Mouse (Mus musculus): Measurements from ENCODE around the gene Rev3l.
A peak's percentile ranks its signal among the peaks of the same experiment; 100 is the strongest.

Rev3l gene

DNA sequence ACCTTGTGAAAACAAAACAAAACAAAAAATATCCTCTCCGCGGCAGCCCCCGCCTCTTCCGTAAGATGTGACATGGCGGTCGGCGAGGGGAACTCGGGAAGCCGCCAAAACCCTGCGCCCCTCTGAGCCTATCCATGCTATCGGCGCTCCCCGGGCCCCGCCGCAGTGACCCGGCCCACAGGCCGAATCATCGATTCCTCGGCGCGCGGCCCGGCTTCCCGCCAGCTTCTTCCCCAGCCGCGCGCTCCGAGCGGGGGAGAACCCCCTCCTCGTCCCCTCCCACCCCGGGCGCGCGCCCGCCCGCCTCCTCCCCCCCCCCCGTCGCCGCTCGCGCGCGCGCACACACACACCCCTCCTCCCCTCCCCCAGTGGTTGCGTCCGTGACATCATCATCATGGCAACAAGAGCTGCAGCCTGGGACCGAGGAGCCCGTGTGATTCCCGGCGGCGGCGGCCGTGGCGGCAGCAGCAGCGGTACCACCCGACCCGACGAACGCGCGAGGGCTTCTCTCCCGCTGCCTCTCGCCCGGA is at the start of gene Rev3l:
Gene Rev3l, plus strand, starts transcription at position 383 of the 530 bp plus-strand sequence.
- DNase-seq (ENCODE audit: low spot score in 2 of 2), result peak; percentile 73 to 83

GRCm38 (mm10) chr10:39682556-39682955 is 49.4 kb upstream of the Rev3l start:
- DNase-seq (ENCODE audit: low spot score in 2 of 2), result no peak

- DNase-seq (ENCODE audit: low spot score in 2 of 2), result no peak
These were observed 48.4 kb upstream of the Rev3l start for GRCm38 (mm10) chr10:39683481-39683880.

DNA sequence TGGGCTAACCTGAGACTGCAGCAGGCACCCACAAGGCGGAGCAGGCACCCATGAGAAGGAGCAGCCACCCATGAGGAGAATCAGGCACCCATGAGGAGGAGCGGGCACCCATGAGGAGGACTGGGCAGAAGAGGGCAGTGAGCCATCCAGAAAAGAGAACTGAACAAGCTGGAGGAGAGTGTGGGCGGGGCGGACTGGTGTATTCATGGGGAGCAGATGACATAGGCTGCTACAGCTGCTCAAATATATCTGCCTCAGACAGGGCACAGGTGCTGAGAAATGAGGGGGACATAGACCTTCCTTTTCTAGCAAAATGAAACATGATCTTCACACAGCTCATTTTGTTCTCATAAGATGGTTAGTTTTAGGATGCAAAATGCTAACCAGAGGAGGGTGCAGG is 45.1 kb upstream of the Rev3l start:
- peak; percentile 9 to 14 for DNase-seq (ENCODE audit: low spot score in 2 of 2)

GRCm38 (mm10) chr10:39687851-39688250 is 44.1 kb upstream of the Rev3l start:
- no peak for DNase-seq (ENCODE audit: low spot score in 2 of 2)

- DNase-seq (ENCODE audit: low spot score in 2 of 2), result no peak
These were observed 40.4 kb upstream of the Rev3l start for GRCm38 (mm10) chr10:39691351-39692064.

- no peak for DNase-seq (ENCODE audit: low spot score in 2 of 2)
These were observed 39.8 kb upstream of the Rev3l start for GRCm38 (mm10) chr10:39692152-39692551.

DNA sequence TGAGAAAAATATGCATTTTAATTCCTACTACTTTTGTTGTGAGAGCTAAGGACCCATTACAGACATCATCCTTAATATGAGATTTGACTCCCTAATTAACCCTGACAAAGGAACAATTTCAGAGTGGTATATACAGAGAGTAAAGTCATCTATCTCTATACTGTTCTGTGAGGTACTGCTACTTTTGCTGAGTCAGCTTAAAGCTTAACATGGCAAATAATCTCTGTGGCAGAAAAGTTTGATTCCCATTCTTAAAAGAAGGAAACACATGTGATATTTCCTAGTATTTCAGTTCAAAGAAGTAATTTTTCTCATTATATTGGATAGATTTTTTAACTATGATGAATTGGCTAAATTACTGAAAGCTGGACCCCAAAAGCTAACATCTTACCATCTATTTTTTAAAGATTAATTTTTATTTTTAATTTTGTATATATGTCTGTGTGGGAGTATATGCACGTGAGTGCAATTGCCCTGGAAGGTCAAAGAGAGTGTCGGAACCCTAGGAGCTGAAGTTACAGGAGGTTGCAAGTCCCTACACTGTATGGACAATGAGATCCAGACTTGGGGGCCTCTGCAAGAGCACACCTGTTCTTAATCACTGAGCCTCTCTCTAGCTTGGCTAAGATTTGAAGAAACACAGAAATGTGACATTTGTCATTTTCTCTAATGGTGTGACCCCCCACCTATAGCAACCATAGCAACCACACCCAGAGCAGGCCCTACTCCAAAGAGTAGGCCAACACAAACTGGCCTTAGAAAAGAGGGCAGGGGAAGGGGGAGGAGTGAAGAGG is 24.0 kb upstream of the Rev3l start:
- DNase-seq (ENCODE audit: low spot score in 2 of 2), result no peak

DNA sequence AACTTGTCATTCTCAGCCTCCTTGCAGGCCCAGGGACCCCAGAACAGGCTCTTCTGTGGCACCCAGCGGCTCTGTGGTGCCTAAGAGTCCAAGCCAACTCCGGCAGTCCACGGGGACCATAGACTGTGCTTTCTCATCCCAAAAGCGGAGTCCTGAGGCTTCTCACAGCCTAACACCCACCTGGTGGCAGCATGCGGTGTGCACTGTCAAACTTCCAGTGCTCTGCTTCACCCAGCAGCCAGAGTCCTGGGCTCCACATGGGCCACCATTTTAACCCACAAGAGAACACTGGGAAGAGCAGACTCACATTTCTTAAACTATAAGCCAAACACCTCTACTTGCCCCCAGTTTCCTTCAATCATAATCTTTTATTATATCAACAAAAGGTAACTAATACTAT is 15.0 kb upstream of the Rev3l start:
- no peak for DNase-seq (ENCODE audit: low spot score in 2 of 2)

- DNase-seq (ENCODE audit: low spot score in 2 of 2), result peak; percentile 82 to 87
These were observed 762 bp upstream of the Rev3l start for GRCm38 (mm10) chr10:39730976-39731735.

DNA sequence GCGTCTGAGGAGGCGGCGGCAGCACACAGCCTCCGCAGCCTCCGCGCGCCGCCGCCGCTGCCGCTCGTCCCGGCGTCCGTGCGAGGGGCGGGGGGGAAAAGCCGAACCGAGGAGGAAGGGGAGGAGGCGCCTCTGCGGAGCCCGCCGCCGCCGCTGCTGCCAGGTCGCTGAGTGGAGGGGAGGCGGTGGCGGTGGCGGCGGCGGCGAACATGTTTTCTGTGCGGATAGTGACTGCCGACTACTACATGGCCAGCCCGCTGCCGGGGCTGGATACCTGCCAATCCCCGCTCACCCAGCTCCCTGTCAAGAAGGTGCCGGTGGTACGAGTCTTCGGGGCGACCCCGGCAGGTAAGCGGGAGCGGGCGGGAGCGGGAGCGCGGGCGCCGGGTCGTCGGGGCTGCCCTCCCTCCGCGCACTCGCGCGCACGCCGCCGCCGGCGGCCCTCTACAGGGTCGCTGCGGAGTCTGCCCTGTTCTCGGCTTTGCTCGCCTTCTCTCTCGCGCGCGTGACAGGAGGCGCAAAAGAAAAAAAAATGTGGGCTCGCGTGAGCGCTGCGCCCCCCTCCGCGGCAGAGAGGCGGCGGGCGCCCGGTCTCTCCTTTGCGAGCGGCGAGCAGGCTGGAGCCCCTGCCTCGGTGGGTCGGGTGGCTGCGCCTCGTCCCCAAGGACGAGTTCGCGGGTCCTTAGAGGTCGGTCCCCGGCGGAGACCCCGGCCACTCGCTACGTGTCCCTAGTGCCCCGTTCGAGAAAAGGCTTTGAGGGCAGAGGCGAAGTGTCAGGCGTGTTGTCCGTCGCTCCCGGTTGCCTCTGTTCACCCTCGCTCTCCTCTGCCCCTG is 565 bp downstream of the Rev3l start:
- DNase-seq (ENCODE audit: low spot score in 2 of 2), result peak; percentile 50 to 64

DNA sequence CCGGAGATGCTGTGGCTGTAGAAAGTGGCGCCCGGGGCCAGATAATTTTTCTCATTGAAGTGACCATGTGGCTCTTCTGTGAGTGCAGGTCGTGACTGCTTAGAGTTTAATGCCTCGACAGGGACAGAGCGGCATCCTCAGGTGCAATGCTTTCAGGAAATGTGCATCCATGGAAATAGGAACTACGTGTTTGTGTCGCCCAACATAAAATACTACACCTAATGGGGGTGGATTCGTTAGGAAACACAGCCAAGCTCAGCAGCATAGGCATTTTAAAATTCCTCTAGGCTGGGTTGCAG is 1.1 kb downstream of the Rev3l start:
- DNase-seq (ENCODE audit: low spot score in 2 of 2), result no peak

- no peak for DNase-seq (ENCODE audit: low spot score in 2 of 2)
These were observed 1.6 kb downstream of the Rev3l start for GRCm38 (mm10) chr10:39733421-39733930.

DNA sequence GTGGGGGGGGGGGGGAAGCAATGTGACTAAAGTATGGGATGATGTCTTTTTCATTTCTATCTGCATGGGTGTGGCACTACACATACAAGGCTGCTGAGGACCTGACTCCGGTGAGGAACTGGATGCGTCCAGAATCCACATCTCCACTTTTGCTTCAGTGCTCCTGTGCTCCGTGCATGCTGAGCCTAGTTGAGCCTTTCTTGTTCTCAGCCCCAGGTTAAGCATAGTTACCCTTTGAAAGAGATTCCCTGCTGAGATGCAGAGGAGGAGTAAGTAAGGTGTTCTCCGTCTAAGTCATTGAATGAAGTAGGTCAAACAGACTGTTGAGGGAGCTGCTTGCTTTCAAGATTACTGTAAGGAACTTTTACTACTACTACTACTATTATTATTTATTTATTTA is 4.3 kb downstream of the Rev3l start:
- no peak for DNase-seq (ENCODE audit: low spot score in 2 of 2)

DNA sequence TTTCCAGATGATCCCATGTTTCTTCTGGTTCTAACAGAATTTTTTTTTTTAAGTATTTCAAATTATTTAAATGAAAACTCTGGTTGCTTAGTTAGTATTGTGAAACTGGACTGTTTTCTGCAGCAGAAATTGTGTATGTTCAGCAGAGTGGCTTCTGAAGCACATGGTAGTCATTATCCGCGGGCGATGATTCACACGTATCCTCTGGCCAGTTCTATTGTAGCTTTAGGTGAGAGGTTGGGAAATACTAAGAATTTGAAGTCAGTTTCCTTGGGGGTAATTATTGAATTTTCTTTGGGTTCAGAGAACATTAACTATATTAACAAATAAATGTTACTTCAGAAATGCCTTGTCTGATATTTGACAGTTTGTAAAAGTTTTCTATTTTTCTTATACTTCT is 10.1 kb downstream of the Rev3l start:
- DNase-seq (ENCODE audit: low spot score in 2 of 2), result no peak

DNA sequence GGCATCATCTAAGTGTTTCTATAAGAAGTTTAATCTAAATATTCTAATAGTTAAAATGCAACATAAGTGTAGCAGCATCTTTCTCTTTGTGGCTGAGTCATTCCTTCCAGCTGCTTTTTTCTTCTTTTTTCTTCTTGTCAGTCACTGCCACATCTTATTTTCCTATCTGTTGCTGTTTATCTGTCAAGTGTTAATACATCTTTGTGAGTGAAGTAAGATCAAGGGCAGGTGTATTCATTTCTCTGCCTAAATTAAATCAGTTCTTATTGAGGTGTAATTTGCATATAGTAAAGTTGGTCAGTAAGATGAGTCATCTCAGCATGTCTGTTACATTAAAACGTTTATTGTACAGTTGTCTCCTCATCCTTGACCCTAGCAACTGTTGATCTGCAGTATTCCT is 32.8 kb downstream of the Rev3l start:
- no peak for DNase-seq (ENCODE audit: low spot score in 2 of 2)

- no peak for DNase-seq (ENCODE audit: low spot score in 2 of 2)
These were observed 34.8 kb downstream of the Rev3l start for GRCm38 (mm10) chr10:39766702-39767101.

DNA sequence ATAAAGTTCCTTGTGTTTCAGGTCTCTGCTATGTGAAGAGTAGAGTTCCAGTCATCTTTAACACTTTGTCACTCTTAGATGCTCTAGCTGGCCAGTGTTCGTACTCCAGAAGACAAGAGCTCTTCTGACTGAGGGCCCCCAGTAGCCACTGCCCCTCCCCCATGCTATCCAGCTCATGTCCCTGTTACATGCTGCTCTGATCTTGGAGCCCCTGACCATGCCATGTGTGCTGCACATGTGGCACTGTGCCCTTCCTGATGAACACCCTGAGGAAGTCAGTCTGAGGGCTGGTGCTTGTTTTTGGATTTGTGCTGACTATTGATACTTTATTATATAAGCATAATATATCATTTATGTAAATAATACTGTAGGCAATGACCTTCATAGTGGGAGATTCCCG is 40.3 kb downstream of the Rev3l start:
- no peak for DNase-seq (ENCODE audit: low spot score in 2 of 2)

GRCm38 (mm10) chr10:39773940-39774726 is 42.2 kb downstream of the Rev3l start:
- no peak for DNase-seq (ENCODE audit: low spot score in 2 of 2)

- no peak for DNase-seq (ENCODE audit: low spot score in 2 of 2)
These were observed 45.0 kb downstream of the Rev3l start for GRCm38 (mm10) chr10:39776927-39777326.

Data from spleen, postnatal 14 days (tissue).